Mouse (Mus musculus) naive thymus-derived CD4-positive, alpha-beta T cell, adult 2 months (primary cell): ENCODE results near the gene Fkbp5.
A peak's percentile ranks its signal among the peaks of the same experiment; 100 is the strongest.
"Not testable (repeated sequence)": the region's sequence is repeated elsewhere in the genome, so short reads cannot be mapped to it uniquely, and the experiment has no call there.

Experiments used
- DNase-seq: peaks from one replicate; pipeline ENCODE4 v3.0.0-alpha.2; 2011; ENCODE audit warnings: low read depth

The Fkbp5 gene

DNA sequence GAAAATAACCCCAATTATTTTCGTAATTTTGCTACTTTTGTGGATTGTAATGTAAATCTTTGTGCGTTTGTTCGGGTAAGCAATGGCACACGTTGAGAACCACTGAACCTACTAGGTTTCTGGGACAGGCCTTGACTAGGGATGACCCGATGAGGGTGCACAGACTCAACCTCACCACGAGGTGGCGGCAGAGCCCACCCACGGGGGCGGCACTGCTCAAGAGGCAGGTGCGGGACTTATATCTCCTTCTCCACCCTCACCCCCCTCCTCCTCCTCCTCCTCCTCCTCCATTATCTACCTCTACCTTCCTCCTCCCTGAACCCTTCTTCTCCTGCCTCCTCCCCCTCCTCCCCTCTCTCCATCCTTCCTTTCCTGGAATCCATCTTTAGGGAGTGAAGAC is 143.5 kb downstream of the Fkbp5 start:
- DNase-seq, result peak; percentile 74

DNA sequence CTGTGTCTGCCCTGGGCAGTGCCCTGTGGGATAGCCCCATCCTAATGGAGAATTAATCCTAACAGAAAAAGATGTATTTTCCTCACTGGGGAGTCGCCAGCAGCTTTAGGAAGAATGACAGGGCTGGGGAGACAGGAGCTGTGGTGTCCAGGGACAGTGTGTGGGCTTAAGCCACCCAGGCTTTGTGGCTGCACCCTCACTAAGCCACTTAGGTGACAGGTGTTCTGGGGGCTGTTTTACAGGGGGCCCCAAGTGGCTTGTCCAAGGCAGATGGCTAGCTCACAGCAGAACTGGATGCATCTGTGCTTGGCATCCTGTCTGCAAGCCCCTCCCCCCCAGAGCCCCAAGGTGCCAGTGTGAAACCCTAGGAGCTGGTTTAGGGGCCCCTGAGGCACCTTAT is 145.4 kb downstream of the Fkbp5 start:
- DNase-seq, result no peak

DNA sequence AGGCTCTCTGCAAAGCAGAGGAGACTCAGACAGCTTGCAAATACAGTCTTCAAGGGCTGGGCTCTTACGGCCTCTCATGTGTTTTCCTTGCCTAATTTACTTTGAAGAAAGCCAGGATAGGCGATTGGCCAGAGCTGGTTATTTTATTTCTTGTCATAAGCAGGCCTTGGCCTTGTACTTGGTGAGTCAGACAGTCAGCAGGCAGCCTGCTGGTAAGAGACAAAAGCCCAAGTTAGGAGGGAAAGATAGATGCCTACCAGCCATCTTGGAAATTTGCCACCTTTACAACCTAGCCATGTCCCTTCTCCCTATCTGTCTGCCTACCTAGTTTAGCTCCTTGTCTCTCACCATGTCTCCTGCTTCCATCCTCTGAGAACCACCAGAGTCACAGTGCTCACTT is 146.0 kb downstream of the Fkbp5 start:
- DNase-seq, result no peak

DNA sequence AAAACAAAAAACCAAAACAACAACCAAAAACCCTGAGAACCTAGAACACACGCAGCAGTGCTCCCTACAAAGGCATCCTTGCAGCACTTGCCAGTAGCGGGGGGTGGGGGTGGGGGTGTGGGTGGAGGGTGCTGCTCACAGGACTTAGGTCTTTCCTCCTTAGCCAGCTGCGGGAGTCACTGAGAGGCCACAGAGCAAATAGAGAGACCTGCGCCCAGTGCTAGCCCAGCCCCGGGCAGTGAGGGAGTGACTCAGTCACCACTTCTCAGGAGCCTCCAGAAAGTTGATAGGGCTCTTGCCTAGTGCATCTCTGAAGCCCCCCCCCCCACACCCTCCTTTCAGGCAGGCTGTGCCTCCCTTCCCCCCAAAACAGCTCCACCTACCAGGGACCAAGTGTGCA is 148.3 kb downstream of the Fkbp5 start:
- DNase-seq, result no peak

DNA sequence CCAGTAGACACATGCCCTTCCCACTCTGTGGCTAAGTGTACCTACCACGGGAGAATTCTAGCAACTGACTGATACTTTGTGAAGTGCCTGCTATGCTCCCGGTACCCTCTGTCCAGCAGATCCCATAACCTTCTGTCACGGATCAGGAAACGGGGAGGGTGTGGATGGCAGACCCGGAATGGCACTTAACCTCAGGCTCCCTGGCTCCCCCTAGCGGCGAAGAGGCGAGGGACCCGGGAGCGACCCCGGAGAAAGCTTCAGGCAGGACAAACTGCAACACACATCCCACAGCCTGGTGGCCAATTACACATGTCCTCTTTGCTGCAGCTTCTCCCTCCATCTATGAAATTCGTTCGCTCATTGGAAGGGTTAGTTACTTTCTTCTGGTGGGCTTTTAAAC is 148.9 kb downstream of the Fkbp5 start:
- DNase-seq, result peak; percentile 83

DNA sequence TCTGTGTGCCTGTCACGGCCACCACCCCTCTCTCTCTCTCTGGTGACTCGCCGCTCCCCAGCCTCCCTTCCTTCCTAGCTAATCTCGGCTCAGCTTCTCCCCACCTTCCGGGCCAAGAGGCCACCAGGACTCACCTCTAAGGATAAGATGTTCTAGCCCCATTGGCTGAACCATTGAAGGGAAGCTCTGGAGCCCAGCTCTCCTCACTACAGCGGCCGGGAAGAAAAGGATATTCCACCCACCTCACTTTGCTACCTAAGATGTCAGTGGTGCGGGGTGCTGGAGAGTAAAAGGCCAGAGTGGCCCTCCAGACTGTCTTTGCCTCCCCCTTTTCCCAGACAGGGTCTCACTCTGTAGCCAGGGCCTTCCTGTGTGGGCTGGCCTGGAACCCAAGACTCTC is 152.2 kb downstream of the Fkbp5 start, which contains the start of gene Tulp1:
Gene Tulp1, minus strand, starts transcription at position 101 of the 400 bp plus-strand sequence.
- no peak for DNase-seq

DNA sequence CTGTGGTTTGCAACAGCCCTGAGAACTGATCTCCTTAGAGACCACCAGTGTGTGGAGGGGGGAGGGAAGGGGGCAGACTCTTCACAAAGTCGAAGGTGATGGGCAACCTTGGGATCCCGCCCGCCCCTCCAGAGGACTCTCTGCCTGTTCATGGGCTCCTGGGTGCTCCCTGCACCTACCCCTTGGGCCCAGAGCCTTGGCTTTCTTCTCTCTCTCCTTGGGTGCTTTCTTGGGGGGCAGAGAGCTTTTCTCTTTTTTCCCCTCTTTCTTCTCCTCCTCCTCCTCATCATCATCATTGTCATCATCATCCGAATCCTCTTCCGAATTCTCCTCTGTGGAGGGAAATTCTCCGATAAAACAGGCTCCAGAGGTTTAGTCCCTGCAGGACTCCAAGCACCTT is 153.8 kb downstream of the Fkbp5 start:
- no peak for DNase-seq

DNA sequence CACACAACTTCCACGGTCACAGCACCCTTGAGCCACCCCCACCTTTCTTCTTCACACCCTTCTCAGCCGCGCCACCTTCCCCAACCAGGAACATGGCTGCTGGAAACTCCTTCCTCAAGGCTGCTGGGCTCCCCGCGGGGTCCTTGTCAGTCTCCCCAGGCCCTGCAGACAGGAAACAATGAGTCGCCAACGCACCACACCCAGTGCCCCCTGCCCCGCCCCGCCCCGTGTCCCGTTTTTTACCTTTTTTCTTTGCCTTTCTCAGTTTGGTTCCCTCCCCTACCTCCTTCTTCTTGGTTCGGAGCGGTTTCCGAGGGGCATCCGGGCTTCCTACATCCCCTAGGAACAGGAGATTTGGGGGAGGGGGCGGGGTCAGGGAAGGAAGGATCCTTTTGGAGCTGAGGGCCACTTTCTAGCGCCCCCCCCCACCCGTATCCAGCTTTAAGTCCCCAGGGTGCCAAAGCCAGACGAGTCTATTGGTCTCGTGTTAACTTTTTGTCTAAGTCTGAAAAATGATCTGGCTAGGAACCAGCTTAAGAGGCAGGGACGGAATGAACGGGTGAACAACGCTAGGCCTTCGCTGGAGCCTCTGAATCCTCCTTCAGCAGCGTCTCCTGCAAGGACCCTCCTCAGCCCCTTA is 154.6 kb downstream of the Fkbp5 start:
- DNase-seq, result no peak

DNA sequence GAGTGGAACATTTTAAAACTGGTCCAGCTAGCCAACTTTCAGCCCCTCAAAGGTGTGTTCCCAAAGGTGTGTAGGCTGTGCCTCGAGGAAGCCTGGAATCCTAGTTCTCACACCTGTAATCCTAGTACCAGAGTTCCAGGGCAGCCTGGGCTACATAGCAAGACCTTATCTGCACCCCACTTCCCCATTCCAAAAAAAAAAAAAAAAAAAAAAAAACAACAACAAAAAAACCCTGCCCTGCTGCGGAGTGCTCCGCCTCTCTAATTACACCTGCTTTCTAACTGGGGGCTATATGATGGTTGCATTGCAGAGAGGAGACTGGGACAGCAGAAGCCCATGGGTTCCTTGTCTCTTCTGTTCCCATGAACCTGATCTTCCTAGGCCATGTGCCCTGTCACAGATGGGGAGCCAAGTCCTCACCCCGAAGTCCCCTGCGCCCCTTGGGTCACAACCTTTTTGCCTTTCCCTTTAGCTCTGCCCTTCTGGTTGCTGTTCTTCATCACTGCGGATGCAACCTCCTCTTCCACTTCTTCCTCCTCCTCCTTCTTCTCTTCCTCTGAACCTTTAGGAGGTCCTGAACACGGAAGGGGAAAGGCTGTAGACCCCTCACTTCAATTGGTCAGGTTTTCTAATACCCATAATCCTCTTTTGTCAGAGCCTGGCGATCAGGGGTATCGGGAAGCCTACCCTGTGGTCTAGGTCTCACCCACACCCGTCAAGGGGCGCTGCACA is 155.2 kb downstream of the Fkbp5 start:
- DNase-seq, result no peak

DNA sequence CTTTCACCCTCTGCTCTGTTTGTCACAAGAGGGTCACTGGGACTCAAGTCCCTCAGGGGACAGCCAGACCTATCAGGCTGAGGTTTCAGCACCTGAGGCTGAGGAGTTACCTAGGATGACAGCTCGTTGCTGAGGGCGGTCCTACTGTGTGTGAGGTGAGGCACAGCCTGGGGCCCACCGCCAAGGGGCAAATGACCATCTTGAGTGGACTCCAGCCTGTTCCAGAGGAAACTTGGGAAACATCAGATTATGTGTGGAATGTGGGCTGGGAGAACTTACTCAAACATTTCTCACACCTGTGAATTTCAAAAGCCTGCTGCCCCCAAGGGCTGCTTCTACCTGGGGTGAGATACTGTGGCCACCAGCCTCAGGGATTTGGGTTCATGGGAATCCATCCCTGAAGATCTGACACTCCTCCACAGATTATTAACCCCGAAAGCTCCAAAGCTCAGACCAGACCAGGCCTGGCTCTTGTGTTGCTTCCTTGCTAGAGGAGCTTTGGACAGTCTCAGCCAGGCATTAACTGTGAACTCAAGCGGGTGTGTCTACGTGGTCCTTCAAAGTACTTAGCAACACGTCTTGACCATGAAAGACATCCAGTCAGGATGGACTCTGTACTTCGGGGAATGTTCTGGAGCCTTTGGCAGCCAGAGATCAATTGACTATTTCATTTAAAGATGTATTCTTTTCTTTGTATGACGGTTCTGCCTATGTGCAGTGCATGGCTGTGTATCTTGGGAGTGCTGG is 156.6 kb downstream of the Fkbp5 start:
- no peak for DNase-seq

DNA sequence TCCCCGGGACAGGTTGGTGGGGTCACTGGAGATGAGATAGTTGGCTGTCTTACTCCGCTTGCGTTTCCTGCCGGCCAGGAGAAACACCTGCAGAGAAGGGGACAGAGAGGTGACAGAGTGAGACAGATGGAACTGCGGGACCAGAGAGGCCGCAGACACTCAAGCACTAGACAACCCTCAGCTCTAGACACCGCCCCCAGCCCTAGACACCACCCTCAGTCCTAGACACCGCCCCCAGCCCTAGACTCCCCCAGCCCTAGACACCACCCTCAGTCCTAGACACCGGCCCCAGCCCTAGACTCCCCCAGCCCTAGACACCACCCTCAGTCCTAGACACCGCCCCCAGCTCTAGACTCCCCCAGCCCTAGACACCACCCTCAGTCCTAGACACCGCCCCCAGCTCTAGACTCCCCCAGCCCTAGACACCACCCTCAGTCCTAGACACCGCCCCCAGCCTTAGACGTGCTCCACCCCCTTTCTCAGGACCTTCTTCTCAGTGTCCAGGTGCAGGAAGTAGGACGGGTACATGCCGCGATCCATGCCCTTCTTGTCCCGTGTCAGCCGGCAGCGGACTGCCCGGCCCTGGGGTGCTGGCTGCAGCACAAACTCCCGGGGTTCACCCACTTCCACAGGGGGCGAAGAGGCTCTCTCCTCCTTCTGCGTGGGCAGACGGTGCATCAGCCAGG is 158.6 kb downstream of the Fkbp5 start:
- not testable (repeated sequence) for DNase-seq

DNA sequence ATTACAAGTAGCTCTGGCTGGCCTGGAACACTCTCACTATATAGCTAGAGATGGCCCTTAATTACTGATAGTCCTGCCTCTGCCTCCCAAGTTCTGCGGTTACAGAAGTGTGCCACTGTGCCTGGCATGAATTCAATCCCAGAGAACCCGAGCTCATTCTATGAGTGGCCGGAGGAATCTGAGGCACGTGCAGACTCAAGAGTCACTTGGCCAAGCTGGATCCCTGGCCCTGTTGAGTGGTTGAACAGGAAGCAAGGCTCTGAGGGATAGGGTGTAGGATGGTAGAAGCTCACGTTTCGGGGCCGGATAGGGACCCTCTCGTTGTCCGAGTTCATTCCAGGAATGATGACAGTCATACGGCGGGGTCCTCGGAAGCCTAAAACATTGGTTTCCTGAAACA is 161.5 kb downstream of the Fkbp5 start:
- DNase-seq, result no peak

DNA sequence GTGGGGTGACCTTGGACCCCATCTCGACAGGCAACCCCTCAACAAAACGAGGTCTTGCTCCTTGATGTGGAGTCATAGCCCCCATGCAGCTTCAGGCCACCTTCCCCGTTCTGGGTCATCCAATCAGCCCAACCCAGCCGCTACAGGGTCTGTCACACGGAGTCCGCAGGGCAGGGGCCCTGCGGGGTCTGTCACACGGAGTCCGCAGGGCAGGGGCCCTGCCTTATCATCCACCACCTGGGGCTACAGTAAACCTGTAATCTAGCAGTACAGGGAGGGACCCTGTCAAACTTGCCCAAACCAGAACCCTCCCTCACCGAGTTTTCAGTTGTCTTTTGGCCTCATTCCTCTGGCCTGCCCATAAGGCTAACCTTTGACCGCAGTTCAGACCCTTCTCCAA is 165.3 kb downstream of the Fkbp5 start:
- no peak for DNase-seq

DNA sequence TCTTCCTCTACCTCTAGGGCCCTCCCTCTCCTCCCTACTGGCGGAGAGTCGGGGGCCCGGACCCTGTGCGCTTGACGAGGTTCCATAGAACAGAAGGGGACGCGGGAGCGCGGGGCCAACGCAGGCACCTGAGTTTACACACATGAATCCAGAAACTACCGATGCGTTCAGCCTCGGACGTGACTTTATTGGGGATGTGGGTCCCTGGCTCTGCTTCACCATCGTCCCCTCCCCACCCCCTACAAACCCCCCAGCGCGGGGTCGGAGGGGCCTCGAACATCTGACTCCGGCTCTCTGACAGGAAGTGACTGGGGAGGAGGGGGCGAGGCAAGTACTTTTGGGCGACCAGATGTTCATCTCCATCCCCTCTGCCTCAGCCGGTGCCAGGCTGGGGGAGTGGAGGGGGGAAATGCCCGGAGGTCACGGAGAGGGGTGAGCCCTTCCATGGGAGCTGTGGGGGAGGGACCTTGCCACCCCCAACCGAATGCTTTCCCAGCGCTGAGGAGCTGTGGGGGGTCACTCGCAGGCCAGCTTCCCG is 165.9 kb downstream of the Fkbp5 start:
- DNase-seq, result no peak

DNA sequence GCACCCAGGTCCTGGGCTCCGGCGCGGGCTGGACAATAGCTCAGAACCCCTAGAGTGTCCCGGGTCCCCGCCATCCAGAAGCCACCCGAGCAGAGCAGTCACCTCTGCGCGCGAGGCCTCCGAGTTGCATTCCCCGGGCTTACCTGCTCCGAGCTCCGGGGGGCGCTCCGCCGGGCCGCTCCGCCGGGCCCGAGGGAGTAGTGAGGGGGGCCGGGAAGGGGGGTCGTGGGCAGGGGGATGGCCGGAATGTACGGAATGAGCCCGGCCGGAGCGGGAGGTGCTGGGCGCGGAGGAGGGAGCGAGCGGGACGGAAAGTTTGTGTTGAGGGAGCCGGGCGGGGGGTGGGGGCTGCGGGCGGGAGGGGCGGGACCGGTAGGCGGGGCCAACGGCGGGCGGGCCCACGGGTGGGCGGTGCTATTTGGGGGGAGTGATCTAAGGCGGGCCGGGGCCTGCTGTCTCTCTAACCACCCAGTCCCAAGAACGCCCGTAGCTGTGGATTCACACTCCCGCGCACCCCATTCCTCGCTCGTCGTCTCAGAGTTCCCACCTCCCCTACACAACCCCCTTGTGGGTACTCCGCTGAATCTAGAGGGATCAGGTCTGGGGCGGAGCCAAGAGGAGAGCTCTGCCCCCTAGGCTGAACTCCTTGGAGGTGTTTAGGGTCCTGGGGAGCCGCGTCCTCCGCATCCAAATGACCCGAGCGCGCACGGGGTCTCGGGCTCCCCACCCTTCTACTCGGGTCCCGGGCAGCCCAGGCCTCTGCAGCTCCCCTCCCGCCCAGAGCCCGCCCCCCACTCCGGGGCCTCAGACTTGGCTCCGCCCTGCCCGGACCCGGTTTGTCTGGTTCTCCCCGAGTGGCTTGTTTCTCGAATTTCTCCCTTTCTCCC is 166.6 kb downstream of the Fkbp5 start, which contains the start of gene Tead3:
Gene Tead3, minus strand, starts transcription at position 352 of the 887 bp plus-strand sequence.
- DNase-seq, result peak; percentile 71

DNA sequence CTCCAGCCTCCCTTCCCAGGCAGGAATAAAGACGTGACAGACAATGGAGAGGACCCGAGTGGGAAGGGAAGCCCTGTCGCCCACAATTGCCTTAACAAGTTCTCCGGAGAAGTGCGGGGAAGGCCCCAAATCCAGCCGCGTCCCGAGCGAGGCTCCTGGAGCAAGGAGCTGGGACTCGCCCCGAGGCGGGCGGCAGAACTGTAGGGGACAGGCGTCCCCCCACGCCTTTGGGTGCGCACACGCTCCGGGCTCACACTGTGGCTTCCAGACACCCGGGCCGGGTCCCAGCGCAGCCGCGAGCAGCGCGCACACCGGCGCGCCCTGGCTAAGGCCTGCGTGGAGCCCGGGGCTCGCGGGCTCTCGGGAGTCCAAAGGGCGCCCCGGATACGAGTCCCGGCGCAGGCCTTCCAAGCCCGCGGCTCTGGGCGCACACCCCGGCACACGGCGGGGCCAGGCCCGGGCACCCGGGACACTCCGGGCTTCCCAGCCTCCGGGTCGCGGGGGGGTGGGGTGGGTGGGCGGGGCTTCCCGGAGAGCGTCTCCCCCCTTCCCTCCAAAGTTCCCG is 167.3 kb downstream of the Fkbp5 start:
- peak; percentile 35 for DNase-seq

DNA sequence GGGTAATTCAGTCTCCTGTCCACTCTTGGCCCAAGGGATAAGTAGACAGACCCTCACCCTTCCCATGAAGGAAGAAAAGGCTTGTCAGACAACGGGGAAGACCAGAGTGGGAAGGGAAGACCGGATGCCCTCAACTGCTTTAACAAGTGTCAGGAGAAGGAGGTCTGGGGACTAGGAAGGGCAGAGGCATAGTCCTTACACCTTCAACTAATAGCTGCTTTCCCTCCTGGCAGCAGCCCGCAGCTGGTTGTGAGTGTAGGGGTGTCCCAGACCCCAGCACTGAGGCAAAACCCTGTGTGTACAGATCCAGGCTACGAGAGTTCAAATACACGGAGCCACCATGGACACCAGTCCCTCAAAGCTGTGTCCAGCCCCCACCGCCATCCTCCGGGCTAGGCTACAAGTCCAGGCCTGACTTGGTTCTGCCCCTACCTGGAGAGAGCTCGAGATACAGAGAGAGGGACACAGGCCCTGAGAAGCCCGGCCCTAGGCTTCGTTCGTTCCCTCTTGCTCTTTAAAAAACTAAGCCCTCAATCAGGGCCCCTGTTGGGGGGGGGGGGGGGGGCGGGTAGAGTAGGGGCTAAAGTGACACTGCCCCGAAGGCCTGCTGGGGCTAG is 168.0 kb downstream of the Fkbp5 start:
- no peak for DNase-seq
